Mouse (Mus musculus): ENCODE data around the gene Flot1. TPM values are rescaled to one million over a fixed set of nuclear protein-coding genes. Genes with fewer than 3 reads are reported as not detected.

The Flot1 gene
- polyA plus RNA-seq, 1 experiment from 2014 or later, result 45.3 TPM

DNA sequence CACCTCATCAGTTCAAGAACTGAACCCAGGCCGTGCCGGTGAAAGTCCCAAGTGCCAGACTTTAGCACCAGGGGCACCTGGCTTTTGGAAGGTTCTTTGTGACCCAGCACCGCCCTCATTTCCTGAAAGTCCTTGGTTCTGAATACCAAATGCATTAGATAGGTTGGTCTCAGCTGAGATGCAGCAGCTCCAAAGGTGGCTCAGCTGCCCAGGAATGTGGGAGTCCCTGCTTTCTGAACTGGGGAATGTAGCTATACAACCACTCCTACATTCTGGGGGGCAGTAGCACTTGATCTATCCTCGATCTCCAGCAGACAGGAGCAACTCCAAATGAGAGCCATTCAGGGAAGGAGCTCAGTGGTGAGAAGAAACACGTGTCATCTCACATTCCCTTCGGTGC is 10.3 kb upstream of the Flot1 start:
- Histone ChIP-seq H3K4me2 (no peak overlapping the region), H3K4me3 (replicated peaks) (no peak overlapping the region), H3K9me3 (no peaks in the 10 kb centered on the region), H3K36me3 (no peaks in the 10 kb centered on the region), H3K27ac (peak overlapping the region; percentile 78), H3K27me3 (replicated peaks) (no peaks in the 10 kb centered on the region), H3K4me1 (peaks cover 29% of the 10 kb centered on the region), H3K9ac (no peak overlapping the region)
- ATAC-seq (ENCODE audit: insufficient read depth, low FRiP score, low read depth), result no peak
- 54% methylated on average over 6 of the region's 6 CpGs for WGBS

- 24% methylated on average over 7 of the region's 7 CpGs for WGBS
- Histone ChIP-seq H3K4me2 (peak overlapping the region; percentile 1; the same call in 1 of the 2 replicates), H3K9ac (no peak overlapping the region), H3K4me1 (peaks cover 29% of the 10 kb centered on the region), H3K9me3 (no peaks in the 10 kb centered on the region), H3K36me3 (no peaks in the 10 kb centered on the region), H3K27me3 (replicated peaks) (no peaks in the 10 kb centered on the region), H3K4me3 (replicated peaks) (no peak overlapping the region), H3K27ac (peak overlapping the region; percentile 78)
- peak; percentile 71 for ATAC-seq (ENCODE audit: insufficient read depth, low FRiP score, low read depth)
Observed at GRCm38 (mm10) chr17:35813245-35813647, 9.8 kb upstream of the Flot1 start.

- H3K36me3 ChIP-seq, result no peaks in the 10 kb centered on the region
- peaks cover 29% of the 10 kb centered on the region for H3K4me1 ChIP-seq
- H3K9me3 ChIP-seq, result no peaks in the 10 kb centered on the region
- no peak overlapping the region for H3K4me3 ChIP-seq (replicated peaks)
- WGBS, result 58% methylated on average over 7 of the region's 7 CpGs
- peak overlapping the region; percentile 1; the same call in 1 of the 2 replicates for H3K4me2 ChIP-seq
- H3K27me3 ChIP-seq (replicated peaks), result no peaks in the 10 kb centered on the region
- H3K9ac ChIP-seq, result no peak overlapping the region
- ATAC-seq (ENCODE audit: insufficient read depth, low FRiP score, low read depth), result peak; percentile 10
- peak overlapping the region; percentile 78 for H3K27ac ChIP-seq
Observed at GRCm38 (mm10) chr17:35813653-35814052, 9.4 kb upstream of the Flot1 start.

GRCm38 (mm10) chr17:35814678-35815077 is 8.4 kb upstream of the Flot1 start:
- H3K9me3 ChIP-seq, result no peaks in the 10 kb centered on the region
- H3K27me3 ChIP-seq (replicated peaks), result no peaks in the 10 kb centered on the region
- WGBS, result 26% methylated on average over 6 of the region's 6 CpGs
- no peaks in the 10 kb centered on the region for H3K36me3 ChIP-seq
- no peak overlapping the region for H3K9ac ChIP-seq
- peaks cover 29% of the 10 kb centered on the region for H3K4me1 ChIP-seq
- peak overlapping the region; percentile 66 for H3K27ac ChIP-seq
- H3K4me3 ChIP-seq (replicated peaks), result no peak overlapping the region
- ATAC-seq (ENCODE audit: insufficient read depth, low FRiP score, low read depth), result no peak
- no peak overlapping the region for H3K4me2 ChIP-seq

DNA sequence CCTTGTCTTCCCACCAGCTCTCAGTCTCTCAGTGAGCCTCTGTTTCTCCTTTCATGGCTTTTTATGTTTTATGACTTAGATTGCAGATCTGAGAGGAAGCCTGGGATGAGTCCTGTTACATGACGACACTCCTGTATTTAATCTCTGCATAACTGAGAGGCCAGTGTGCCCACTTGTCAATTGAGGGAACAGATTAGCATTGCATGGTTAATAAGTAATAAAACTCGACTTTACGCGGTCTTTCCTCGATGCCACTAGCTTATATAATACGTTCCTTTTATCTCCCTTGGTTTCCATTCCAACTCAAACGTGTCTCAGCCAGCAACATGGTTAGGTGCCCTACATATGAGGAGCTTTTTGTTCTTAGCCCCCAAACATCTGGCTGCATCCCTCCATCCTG is 7.2 kb upstream of the Flot1 start:
- Histone ChIP-seq H3K36me3 (no peaks in the 10 kb centered on the region), H3K27ac (0 out of 2 replicates have a peak overlapping the region, but pooled peaks have one; percentile 12), H3K4me3 (replicated peaks) (no peak overlapping the region), H3K9ac (no peak overlapping the region), H3K4me2 (no peak overlapping the region), H3K9me3 (no peaks in the 10 kb centered on the region), H3K4me1 (peaks cover 29% of the 10 kb centered on the region), H3K27me3 (replicated peaks) (no peaks in the 10 kb centered on the region)
- 56% methylated on average over 7 of the region's 7 CpGs for WGBS
- no peak for ATAC-seq (ENCODE audit: insufficient read depth, low FRiP score, low read depth)

DNA sequence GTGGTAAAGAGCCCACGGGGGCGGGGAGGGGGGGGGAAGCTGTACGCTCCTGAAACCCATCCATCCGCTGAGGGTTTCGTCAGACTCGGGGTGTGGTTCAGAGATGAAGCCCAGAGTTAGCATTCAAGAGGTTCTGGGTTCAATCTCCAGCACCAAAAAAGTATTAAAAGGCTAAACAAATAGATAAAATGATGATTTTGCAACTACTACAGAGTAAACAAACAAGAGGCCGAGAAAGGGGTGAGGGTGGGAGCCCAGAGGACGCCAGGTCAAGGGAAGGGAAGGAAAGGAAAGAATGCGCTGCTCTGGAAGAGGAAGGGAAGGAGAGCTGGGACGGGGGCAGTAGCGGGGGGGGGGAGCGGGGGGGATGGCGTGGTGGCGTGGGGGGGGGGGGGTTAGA is 6.3 kb upstream of the Flot1 start:
- no peak overlapping the region for H3K27ac ChIP-seq
- H3K9me3 ChIP-seq, result no peaks in the 10 kb centered on the region
- no peaks in the 10 kb centered on the region for H3K27me3 ChIP-seq (replicated peaks)
- H3K9ac ChIP-seq, result no peak overlapping the region
- WGBS, result 45% methylated on average over 8 of the region's 14 CpGs
- no peak overlapping the region for H3K4me2 ChIP-seq
- ATAC-seq (ENCODE audit: insufficient read depth, low FRiP score, low read depth), result no peak
- peaks cover 29% of the 10 kb centered on the region for H3K4me1 ChIP-seq
- no peaks in the 10 kb centered on the region for H3K36me3 ChIP-seq
- H3K4me3 ChIP-seq (replicated peaks), result no peak overlapping the region

DNA sequence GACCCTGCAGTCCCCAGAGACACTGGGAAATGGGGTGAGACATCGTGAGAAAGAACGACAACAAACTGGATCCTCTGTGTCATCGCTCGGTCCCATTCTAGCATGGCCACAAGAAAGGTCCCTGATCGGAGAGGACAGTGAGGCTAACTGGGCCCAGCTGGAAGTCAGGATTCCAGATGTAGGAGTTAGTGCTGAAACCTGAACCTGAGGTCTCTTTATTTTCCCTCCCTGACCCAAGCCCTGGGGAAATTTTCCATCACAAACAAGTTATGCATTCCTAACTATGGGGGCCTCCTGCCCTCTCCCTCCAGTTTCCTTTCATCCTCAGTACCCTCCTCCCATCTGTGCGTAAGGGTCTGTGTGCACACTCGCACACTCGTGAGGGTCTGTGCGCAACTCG is 5.8 kb upstream of the Flot1 start:
- no peak overlapping the region for H3K4me3 ChIP-seq (replicated peaks)
- no peak overlapping the region for H3K9ac ChIP-seq
- ATAC-seq (ENCODE audit: insufficient read depth, low FRiP score, low read depth), result no peak
- H3K36me3 ChIP-seq, result no peaks in the 10 kb centered on the region
- WGBS, result 58% methylated on average over 10 of the region's 10 CpGs
- no peaks in the 10 kb centered on the region for H3K27me3 ChIP-seq (replicated peaks)
- no peak overlapping the region for H3K27ac ChIP-seq
- H3K4me1 ChIP-seq, result peaks cover 29% of the 10 kb centered on the region
- H3K4me2 ChIP-seq, result no peak overlapping the region
- no peaks in the 10 kb centered on the region for H3K9me3 ChIP-seq

GRCm38 (mm10) chr17:35820111-35820510 is 2.9 kb upstream of the Flot1 start:
- Histone ChIP-seq H3K4me1 (peaks cover 26% of the 10 kb centered on the region), H3K4me3 (replicated peaks) (no peak overlapping the region), H3K9ac (no peak overlapping the region), H3K27me3 (replicated peaks) (no peaks in the 10 kb centered on the region), H3K4me2 (no peak overlapping the region), H3K9me3 (no peaks in the 10 kb centered on the region), H3K27ac (no peak overlapping the region), H3K36me3 (no peaks in the 10 kb centered on the region)
- ATAC-seq (ENCODE audit: insufficient read depth, low FRiP score, low read depth), result no peak
- 76% methylated on average over 5 of the region's 5 CpGs for WGBS

DNA sequence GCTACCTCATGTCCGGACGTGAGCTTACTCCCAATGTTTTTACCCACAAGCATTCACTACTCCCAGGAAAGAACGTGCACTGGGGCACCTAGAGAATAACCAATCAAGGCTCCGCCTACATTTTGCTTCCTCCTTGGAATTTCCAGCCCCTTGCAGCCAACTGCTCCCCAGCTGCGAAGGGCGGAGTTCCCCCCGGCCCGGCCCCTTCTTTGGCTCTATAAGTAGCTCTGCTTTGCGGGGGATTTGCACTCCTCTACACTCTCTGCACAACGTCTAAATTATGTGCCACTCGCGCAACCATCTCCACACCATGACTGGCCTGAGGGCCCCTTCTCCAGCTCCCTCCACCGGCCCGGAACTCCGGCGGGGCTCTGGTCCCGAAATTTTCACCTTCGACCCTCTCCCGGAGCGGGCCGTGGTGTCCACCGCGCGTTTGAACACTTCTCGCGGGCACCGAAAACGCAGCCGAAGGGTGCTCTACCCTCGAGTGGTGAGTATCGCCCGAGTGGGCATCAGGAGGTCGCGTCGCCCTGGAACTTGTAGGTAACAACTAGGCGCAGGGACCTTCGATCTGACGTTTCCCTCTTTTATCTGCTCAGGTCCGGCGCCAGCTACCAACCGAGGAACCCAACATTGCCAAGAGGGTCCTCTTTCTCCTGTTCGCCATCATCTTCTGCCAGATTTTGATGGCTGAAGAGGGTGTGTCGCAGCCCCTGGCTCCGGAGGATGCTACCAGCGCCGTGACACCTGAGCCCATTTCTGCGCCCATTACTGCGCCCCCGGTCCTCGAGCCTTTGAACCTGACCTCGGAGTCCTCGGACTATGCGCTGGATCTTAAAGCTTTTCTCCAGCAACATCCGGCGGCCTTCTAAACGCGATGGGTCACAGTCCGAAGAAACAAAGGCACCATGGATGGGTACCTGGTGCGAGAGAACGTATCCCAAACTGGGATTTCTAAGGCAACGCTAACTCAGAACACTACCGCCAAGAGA is 1.3 kb upstream of the Flot1 start, which contains the start of gene Ier3:
TSS of gene Ier3 (plus strand) at position 246 of the 992 bp plus-strand sequence.
- no peaks in the 10 kb centered on the region for H3K9me3 ChIP-seq
- H3K4me3 ChIP-seq (replicated peaks), result peak within 1 kb of the TSS; percentile 71
- H3K4me1 ChIP-seq, result peaks cover 18% of the 10 kb centered on the region
- H3K36me3 ChIP-seq, result 0 out of 2 replicates have a peak, but pooled peaks cover 3% of the 10 kb centered on the region
- ATAC-seq (ENCODE audit: insufficient read depth, low FRiP score, low read depth), result peak; percentile 56
- H3K9ac ChIP-seq, result peak within 1 kb of the TSS; percentile 65
- peak within 1 kb of the TSS; percentile 65 for H3K27ac ChIP-seq
- 1% methylated on average over 62 of the region's 62 CpGs for WGBS
- no peaks in the 10 kb centered on the region for H3K27me3 ChIP-seq (replicated peaks)
- peak within 1 kb of the TSS; percentile 89 for H3K4me2 ChIP-seq

DNA sequence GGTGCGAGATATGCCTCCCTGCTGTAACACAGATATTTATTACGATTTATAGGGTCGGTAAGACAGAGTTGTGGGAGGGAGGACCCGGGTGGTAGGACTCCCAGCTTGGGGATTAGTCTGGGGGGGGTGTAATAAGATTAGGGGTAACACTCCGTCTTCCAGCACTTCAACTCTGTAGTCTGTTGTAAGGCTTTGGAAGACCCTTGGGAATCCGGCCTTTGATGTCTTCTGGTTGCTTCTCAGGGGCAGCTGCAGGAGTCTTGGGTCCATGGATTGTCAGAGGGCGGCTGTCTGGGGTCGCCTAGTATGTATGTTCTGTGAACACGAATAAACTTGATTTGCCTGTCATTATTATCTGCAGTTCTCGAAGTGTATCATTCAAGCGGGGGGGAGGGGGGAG is 466 bp upstream of the Flot1 start:
- Histone ChIP-seq H3K36me3 (0 out of 2 replicates have a peak, but pooled peaks cover 3% of the 10 kb centered on the region), H3K9me3 (no peaks in the 10 kb centered on the region), H3K4me3 (replicated peaks) (peak overlapping the region; percentile 71), H3K4me1 (peaks cover 11% of the 10 kb centered on the region), H3K27me3 (replicated peaks) (no peaks in the 10 kb centered on the region), H3K4me2 (peak overlapping the region; percentile 89), H3K9ac (peak overlapping the region; percentile 65; the same call in 1 of the 2 replicates), H3K27ac (peak overlapping the region; percentile 57)
- WGBS, result 3% methylated on average over 11 of the region's 11 CpGs
- ATAC-seq (ENCODE audit: insufficient read depth, low FRiP score, low read depth), result no peak

- WGBS, result 70% methylated on average over 7 of the region's 7 CpGs
- peaks cover 6% of the 10 kb centered on the region; the same call in 1 of the 2 replicates for H3K36me3 ChIP-seq
- no peak overlapping the region for H3K9ac ChIP-seq
- ATAC-seq (ENCODE audit: insufficient read depth, low FRiP score, low read depth), result no peak
- 0 out of 2 replicates have a peak overlapping the region, but pooled peaks have one; percentile 71 for H3K4me3 ChIP-seq (replicated peaks)
- H3K27ac ChIP-seq, result no peak overlapping the region
- H3K27me3 ChIP-seq (replicated peaks), result no peaks in the 10 kb centered on the region
- peak overlapping the region; percentile 89 for H3K4me2 ChIP-seq
- H3K4me1 ChIP-seq, result peaks cover 11% of the 10 kb centered on the region
- H3K9me3 ChIP-seq, result no peaks in the 10 kb centered on the region
Observed at GRCm38 (mm10) chr17:35824402-35824801, 1.4 kb downstream of the Flot1 start.

Measured in stomach, embryonic 15.5 days (tissue).